Mouse (Mus musculus) thymus, adult 2 months (tissue): ENCODE results near the gene Sorl1.

Experiments
- CTCF ChIP-seq: fragments of 200-500 bp; IDR thresholded peaks from 2 replicates; pipeline ENCODE4 v1.5.1; 2012; ENCODE audit warnings: mild to moderate bottlenecking, control low read depth, low read length, moderate library complexity, borderline replicate concordance; ENCODE audit not compliant: control insufficient read depth, poor library complexity, insufficient read depth; ENCODE audit errors: extremely low read depth
- POLR2A ChIP-seq: fragments of 200-500 bp; IDR thresholded peaks from 2 replicates; pipeline ENCODE4 v1.6.1; 2012; ENCODE audit warnings: mild to moderate bottlenecking, low read length, control low read depth, moderate library complexity; ENCODE audit not compliant: control insufficient read depth, poor library complexity, insufficient read depth; ENCODE audit errors: extremely low read depth

DNA sequence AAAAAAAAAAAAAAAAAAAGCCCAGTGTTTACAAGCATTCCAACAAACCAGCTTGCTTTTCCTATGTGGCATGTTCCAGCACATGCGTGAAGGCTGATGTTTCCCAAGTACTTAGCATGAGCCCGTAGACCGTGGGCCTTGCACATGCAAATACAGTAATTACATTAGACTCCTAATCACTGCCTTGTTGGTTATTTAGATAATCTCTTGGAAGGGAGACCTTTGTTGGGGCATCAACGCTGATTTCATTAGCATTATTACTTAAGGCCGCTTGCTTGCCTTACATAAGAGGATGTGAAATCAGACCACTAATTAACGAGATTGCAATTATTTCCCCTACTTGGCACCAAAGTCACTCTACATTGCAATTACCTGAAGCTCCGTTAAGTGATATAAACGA, 154.1 kb downstream of the Sorl1 start:
- TF ChIP-seq CTCF (no peak), POLR2A (no peak)
